ENCODE assay signal across 8 mouse cellular contexts in the genomic region with DNA sequence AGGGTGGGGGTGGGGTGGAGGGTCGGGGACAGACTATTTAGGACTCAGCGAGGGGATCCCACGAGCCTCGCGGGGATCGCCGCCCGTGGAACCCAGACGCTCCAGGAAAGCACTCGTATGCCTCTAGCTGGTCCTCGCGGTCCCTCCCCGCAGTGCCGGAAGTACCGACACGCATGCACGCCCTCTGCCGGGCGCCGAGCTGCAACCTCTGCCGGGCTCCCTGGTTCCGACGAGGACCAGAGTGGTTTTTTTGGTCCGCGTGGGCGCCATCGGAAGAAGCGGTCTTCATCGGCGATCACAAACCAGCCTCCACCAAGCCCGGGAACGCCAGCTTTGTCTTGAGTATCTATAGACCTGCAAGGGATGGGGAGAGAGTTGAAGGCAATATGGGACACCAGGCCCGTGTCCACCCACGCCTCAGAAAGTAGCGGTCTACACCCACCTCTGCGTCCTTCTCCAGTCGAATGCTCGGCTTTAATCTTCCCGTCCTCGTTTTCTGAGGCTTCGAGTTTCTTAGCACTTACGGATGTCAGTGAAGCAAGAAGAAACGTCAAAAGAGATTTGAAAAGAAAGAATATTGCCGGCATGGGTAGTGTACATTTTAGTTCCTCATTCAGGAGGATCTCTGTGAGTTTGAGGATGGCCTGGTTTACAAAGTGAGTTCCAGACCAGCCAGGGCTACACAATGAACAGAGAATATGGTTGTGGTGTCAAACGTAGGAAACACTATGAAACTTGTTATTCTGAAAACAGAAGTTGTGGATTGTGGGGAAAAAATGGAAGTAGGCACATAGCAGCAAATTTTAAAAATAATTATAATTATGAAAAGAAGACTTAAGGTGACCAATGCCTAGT. TPM values are rescaled to one million over a fixed set of nuclear protein-coding genes. Genes with fewer than 3 reads are reported as not detected.
DNase-seq lines count a peak whose midpoint lies in the region; ATAC-seq and TF ChIP-seq lines count a peak whose summit lies in the region.

A gene (minus strand): TSS at position 165 of the 855 bp plus-strand sequence.

- H3K36me3 ChIP-seq in E14TG2a.4 (ENCODE audit: insufficient read depth, low read length), result 0 out of 2 replicates have a peak, but pooled peaks cover 11% of the 10 kb centered on the region
- H3K36me3 ChIP-seq in forebrain, embryonic 11.5 days (ENCODE audit: control insufficient read depth, insufficient read depth, low read length), result no peaks in the 10 kb centered on the region
- no peaks in the 10 kb centered on the region for H3K36me3 ChIP-seq in heart, embryonic 16.5 days (ENCODE audit: control insufficient read depth, insufficient read depth)
- peaks cover 2% of the 10 kb centered on the region; the same call in 1 of the 2 replicates for H3K36me3 ChIP-seq in liver, embryonic 13.5 days
- no peaks in the 10 kb centered on the region for H3K36me3 ChIP-seq in stomach, embryonic 15.5 days

- H3K9ac ChIP-seq in forebrain, embryonic 11.5 days (ENCODE audit: low read length), result peak within 1 kb of the TSS; percentile 63
- H3K9ac ChIP-seq in heart, embryonic 16.5 days (ENCODE audit: low read length), result peak within 1 kb of the TSS; percentile 85
- peak within 1 kb of the TSS; percentile 94 for H3K9ac ChIP-seq in liver, embryonic 13.5 days
- H3K9ac ChIP-seq in stomach, embryonic 15.5 days, result peak within 1 kb of the TSS; percentile 33

- 2% methylated on average over 45 of the region's 45 CpGs for WGBS in forebrain, embryonic 11.5 days
- WGBS in heart, embryonic 16.5 days, result 1% methylated on average over 45 of the region's 45 CpGs
- under 1% methylated on average over 45 of the region's 45 CpGs for WGBS in liver, embryonic 13.5 days (ENCODE audit: insufficient replicate concordance)
- WGBS in stomach, embryonic 15.5 days, result under 1% methylated on average over 45 of the region's 45 CpGs

- ATAC-seq in forebrain, embryonic 11.5 days (replicated peaks; ENCODE audit: low FRiP score), result peak; percentile 94
- peak; percentile 96 for ATAC-seq in heart, embryonic 16.5 days (replicated peaks; ENCODE audit: extremely low read depth, insufficient read depth, low FRiP score)
- ATAC-seq in liver, embryonic 13.5 days (ENCODE audit: low read depth), result peak; percentile 98
- peak; percentile 95 for ATAC-seq in stomach, embryonic 15.5 days (ENCODE audit: insufficient read depth, low FRiP score, low read depth)

- H3K9me3 ChIP-seq in E14TG2a.4 (ENCODE audit: low read length), result no peaks in the 10 kb centered on the region
- no peaks in the 10 kb centered on the region for H3K9me3 ChIP-seq in forebrain, embryonic 11.5 days (ENCODE audit: control insufficient read depth, low read length)
- no peaks in the 10 kb centered on the region for H3K9me3 ChIP-seq in heart, embryonic 16.5 days (replicated peaks; ENCODE audit: control insufficient read depth, low read length)
- H3K9me3 ChIP-seq in liver, embryonic 13.5 days (replicated peaks), result no peaks in the 10 kb centered on the region
- H3K9me3 ChIP-seq in stomach, embryonic 15.5 days, result no peaks in the 10 kb centered on the region

- H3K27me3 ChIP-seq in E14TG2a.4 (ENCODE audit: insufficient read depth, low read length), result no peaks in the 10 kb centered on the region
- no peaks in the 10 kb centered on the region for H3K27me3 ChIP-seq in forebrain, embryonic 11.5 days (ENCODE audit: control insufficient read depth, insufficient read depth, low read length)
- no peaks in the 10 kb centered on the region for H3K27me3 ChIP-seq in heart, embryonic 16.5 days (ENCODE audit: control insufficient read depth, insufficient read depth, low read length)
- no peaks in the 10 kb centered on the region for H3K27me3 ChIP-seq in liver, embryonic 13.5 days
- H3K27me3 ChIP-seq in stomach, embryonic 15.5 days (replicated peaks), result no peaks in the 10 kb centered on the region

- peak; percentile 82 for DNase-seq in c-Kit-positive CD71-positive TER-119-negative erythroid progenitor cells, embryonic 14.5 days (ENCODE audit: low read depth)
- peak; percentile 92 for DNase-seq in forebrain, embryonic 11.5 days (ENCODE audit: low spot score)
- peak; percentile 91 to 93 for DNase-seq in kidney, postnatal 25 days
- peak; percentile 84 for DNase-seq in liver, embryonic 13.5 days
- peak; percentile 86 for DNase-seq in neural tube, embryonic 10.5 days (ENCODE audit: extremely low spot score, low spot score)

- H3K4me3 ChIP-seq in E14TG2a.4 (replicated peaks; ENCODE audit: low read length), result peak within 1 kb of the TSS; percentile 90
- H3K4me3 ChIP-seq in forebrain, embryonic 11.5 days (ENCODE audit: low read depth, low read length), result peak within 1 kb of the TSS; percentile 45
- H3K4me3 ChIP-seq in heart, embryonic 16.5 days (ENCODE audit: low read length), result peak within 1 kb of the TSS; percentile 77
- peak within 1 kb of the TSS; percentile 87 for H3K4me3 ChIP-seq in liver, embryonic 13.5 days (replicated peaks)
- peak within 1 kb of the TSS; percentile 67 for H3K4me3 ChIP-seq in stomach, embryonic 15.5 days (replicated peaks)

- H3K4me1 ChIP-seq in E14TG2a.4 (replicated peaks; ENCODE audit: low read depth, low read length), result peaks cover 34% of the 10 kb centered on the region
- H3K4me1 ChIP-seq in forebrain, embryonic 11.5 days (replicated peaks; ENCODE audit: control insufficient read depth, insufficient read depth, low read length), result peaks cover 2% of the 10 kb centered on the region; the same call in 1 of the 2 replicates
- H3K4me1 ChIP-seq in heart, embryonic 16.5 days (ENCODE audit: control insufficient read depth, insufficient read depth, low read length), result peaks cover 11% of the 10 kb centered on the region
- H3K4me1 ChIP-seq in liver, embryonic 13.5 days (replicated peaks), result peaks cover 18% of the 10 kb centered on the region
- peaks cover 9% of the 10 kb centered on the region for H3K4me1 ChIP-seq in stomach, embryonic 15.5 days

- peak within 1 kb of the TSS; percentile 61 for H3K4me2 ChIP-seq in forebrain, embryonic 11.5 days (ENCODE audit: low read depth, low read length, severe bottlenecking)
- H3K4me2 ChIP-seq in heart, embryonic 16.5 days (ENCODE audit: low read depth, low read length), result peak within 1 kb of the TSS; percentile 78
- H3K4me2 ChIP-seq in liver, embryonic 13.5 days, result peak within 1 kb of the TSS; percentile 66
- H3K4me2 ChIP-seq in stomach, embryonic 15.5 days, result peak within 1 kb of the TSS; percentile 58

- TF ChIP-seq CTCF in E14TG2a.4 (conservative IDR thresholded peaks at IDR 0.05; ENCODE audit: low read length), result 0 out of 2 replicates have a peak, but pooled peaks have one; percentile 10

- no peak within 1 kb of the TSS for H3K27ac ChIP-seq in forebrain, embryonic 11.5 days (ENCODE audit: low read depth, low read length)
- H3K27ac ChIP-seq in heart, embryonic 16.5 days (ENCODE audit: low read length), result peak within 1 kb of the TSS; percentile 74
- H3K27ac ChIP-seq in liver, embryonic 13.5 days, result peak within 1 kb of the TSS; percentile 84
- peak within 1 kb of the TSS; percentile 68 for H3K27ac ChIP-seq in stomach, embryonic 15.5 days

RNA-seq across cellular contexts. Expression of the gene that starts here (rescaled TPM):
- 43.1 and 45.1 TPM in 2 replicates for polyA plus RNA-seq in forebrain, embryonic 11.5 days (2014; fragmentation: Nextera tagmentation; extraction: Ambion mirVana)
- polyA plus RNA-seq in heart, embryonic 16.5 days (2015; fragmentation: Nextera tagmentation; extraction: Ambion mirVana), result 34.0 and 40.7 TPM in 2 replicates
- 40.8 and 42.1 TPM in 2 replicates for polyA plus RNA-seq in liver, embryonic 13.5 days (2015; fragmentation: Nextera tagmentation; extraction: Ambion mirVana)
- 39.7 and 45.9 TPM in 2 replicates for polyA plus RNA-seq in stomach, embryonic 15.5 days (2015; fragmentation: Nextera tagmentation; extraction: Ambion mirVana)

Comparison
In these comparisons a context has a peak if more than half of its experiments do, and no peak if none do; other contexts are left out.
1. H3K9ac ChIP-seq: peak in every context shown above with its lines; median percentile 94 in liver, embryonic 13.5 days; 85 in heart, embryonic 16.5 days; 63 in forebrain, embryonic 11.5 days; 33 in stomach, embryonic 15.5 days.